Mouse (Mus musculus) cerebellum, adult 2 months (tissue): ENCODE measurements around the gene Whrn.

Experiments used
- CTCF ChIP-seq: fragments of 200-500 bp; IDR thresholded peaks from 2 replicates; pipeline ENCODE4 v1.5.1; 2011; ENCODE audit warnings: low read depth, mild to moderate bottlenecking, control low read depth, low read length, moderate library complexity, borderline replicate concordance; ENCODE audit not compliant: insufficient read depth
- POLR2A ChIP-seq: fragments of 200-500 bp; IDR thresholded peaks from 2 replicates; pipeline ENCODE4 v1.6.1; 2011; ENCODE audit warnings: low read length, control low read depth, borderline replicate concordance; ENCODE audit not compliant: insufficient read depth

- no peak for TF ChIP-seq CTCF
- no peak for TF ChIP-seq POLR2A
These were observed 97.7 kb downstream of the Whrn start for GRCm38 (mm10) chr4:63397981-63398537.
